Mouse (Mus musculus): ENCODE measurements around the gene Abcb1a.

DNA sequence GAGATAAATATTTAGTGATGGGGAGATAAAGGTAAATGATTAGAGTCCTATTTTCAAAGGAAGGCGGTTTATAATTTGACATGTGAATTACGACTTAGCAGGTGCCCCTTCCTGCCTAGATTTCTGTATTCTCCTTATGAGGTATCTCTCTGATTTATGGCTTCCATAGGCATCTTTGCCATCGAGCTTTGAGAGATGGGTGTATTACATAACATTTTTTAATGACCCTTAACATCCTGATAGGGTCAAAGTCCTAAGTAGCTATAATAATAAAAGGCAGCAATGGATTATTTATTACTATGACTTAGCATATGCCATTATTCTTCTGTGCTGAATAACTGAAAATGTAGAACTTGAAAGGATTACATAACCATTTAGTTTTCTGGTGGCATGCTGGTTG, 4.8 kb downstream of the Abcb1a start:
- TF ChIP-seq MYOD1 (IDR thresholded peaks at IDR 0.05; ENCODE audit: control insufficient read depth in 1 of 3, insufficient read length in 2 of 3, low read depth in 2 of 3) (no peak), POLR2A (IDR thresholded peaks at IDR 0.05; ENCODE audit: insufficient read length, low read depth) (no peak), TCF12 (IDR thresholded peaks at IDR 0.05; ENCODE audit: insufficient read depth, poor library complexity, severe bottlenecking) (no peak)
